Mouse (Mus musculus) lung, postnatal 0 days (tissue): ENCODE data around the gene Clec3b. TPM values are rescaled to one million over a fixed set of nuclear protein-coding genes. Genes with fewer than 3 reads are reported as not detected.
A peak's percentile ranks its signal among the peaks of the same experiment; 100 is the strongest.

Source experiments
- ATAC-seq: fragments of 200-750 bp; cut with Nextera tagmentation; 2 replicates; pipeline ENCODE4 v1.8.0; 2017; ENCODE audit warnings: moderate library complexity
- DNase-seq: peaks from one replicate; pipeline ENCODE4 v3.0.0-alpha.2; 2016; ENCODE audit warnings: low spot score
- H3K27ac ChIP-seq: fragments of 300-500 bp; sonication (generic); 2 replicates; pipeline ENCODE4 v1.5.1; 2014; ENCODE audit warnings: antibody characterized with exemption, mild to moderate bottlenecking, low read length, mixed read lengths
- H3K27me3 ChIP-seq: fragments of 300-500 bp; sonication (generic); replicated peaks from 2 replicates; pipeline ENCODE4 v1.6.1; 2014; ENCODE audit warnings: low read length, mixed read lengths; ENCODE audit not compliant: insufficient read depth
- H3K36me3 ChIP-seq: fragments of 300-500 bp; sonication (generic); 2 replicates; pipeline ENCODE4 v1.6.1; 2014; ENCODE audit warnings: low read length, mixed read lengths; ENCODE audit not compliant: insufficient read depth
- H3K4me1 ChIP-seq: fragments of 300-500 bp; sonication (generic); 2 replicates; pipeline ENCODE4 v1.6.1; 2014; ENCODE audit warnings: antibody characterized with exemption, low read depth, low read length, mixed read lengths; ENCODE audit not compliant: insufficient read depth
- H3K4me2 ChIP-seq: fragments of 300-500 bp; sonication (generic); replicated peaks from 2 replicates; pipeline ENCODE4 v1.6.1; 2014; ENCODE audit warnings: low read depth, mild to moderate bottlenecking, low read length, moderate library complexity, mixed read lengths
- H3K4me3 ChIP-seq: fragments of 300-500 bp; sonication (generic); 2 replicates; pipeline ENCODE4 v1.5.1; 2014; ENCODE audit warnings: low read depth, low read length
- H3K9ac ChIP-seq: fragments of 300-500 bp; sonication (generic); replicated peaks from 2 replicates; pipeline ENCODE4 v1.6.1; 2014; ENCODE audit warnings: low read depth, mild to moderate bottlenecking
- H3K9me3 ChIP-seq: fragments of 300-500 bp; sonication (generic); 2 replicates; pipeline ENCODE4 v1.6.1; 2016; ENCODE audit warnings: low read length, mixed read lengths
- CTCF ChIP-seq: IDR thresholded peaks from 2 replicates; pipeline ENCODE4 v1.5.1; 2016; ENCODE audit warnings: antibody characterized with exemption, mild to moderate bottlenecking
- EP300 ChIP-seq: IDR thresholded peaks from 2 replicates; pipeline ENCODE4 v1.6.1; 2016; ENCODE audit warnings: antibody characterized with exemption, mild to moderate bottlenecking, control low read depth
- WGBS: fragments of 180-500 bp; shearing (Covaris S2); extraction: QIAGEN DNeasy Blood & Tissue Kit; methylation state at CpG from one replicate; pipeline ENCODE4 v1.1.7; 2014; 5-methylcytosine and 5-hydroxymethylcytosine counted together
- polyA plus RNA-seq: library from polyadenylated mRNA; unstranded; fragments of >200 nt; fragmentation: Nextera tagmentation; extraction: Ambion mirVana; gene quantifications from 2 replicates; pipeline ENCODE4 v1.2.1, GENCODE M21; 2015

The Clec3b gene
- polyA plus RNA-seq = 84.7 and 86.6 TPM in 2 replicates

- H3K27ac ChIP-seq = peak within 1 kb of the TSS; percentile 86
- TF ChIP-seq CTCF = no peak
- no peak for TF ChIP-seq EP300
Measured at GRCm38 (mm10) chr9:123150241-123151020, at the start of gene Clec3b. Gene Clec3b, plus strand, starts transcription at chr9:123150946.

GRCm38 (mm10) chr9:123103425-123103824 is 47.3 kb upstream of the Clec3b start:
- ATAC-seq (peak; percentile 47), DNase-seq (peak; percentile 52)
- TF ChIP-seq CTCF = no peak
- peak; percentile 51 for TF ChIP-seq EP300
- H3K27ac ChIP-seq = peak overlapping the region; percentile 69
- no peak overlapping the region for H3K4me3 ChIP-seq
- no peak overlapping the region for H3K4me2 ChIP-seq
- H3K9ac ChIP-seq = no peak overlapping the region
- no peaks in the 10 kb centered on the region for H3K9me3 ChIP-seq
- peaks cover 13% of the 10 kb centered on the region for H3K36me3 ChIP-seq
- peaks cover 4% of the 10 kb centered on the region; the same call in 1 of the 2 replicates for H3K4me1 ChIP-seq
- H3K27me3 ChIP-seq = no peaks in the 10 kb centered on the region

More at GRCm38 (mm10) chr9:123150241-123151020, at the start of gene Clec3b:
- H3K4me2 ChIP-seq = peak within 1 kb of the TSS; percentile 42
- WGBS = 61% methylated on average over 5 of the region's 5 CpGs
- peak; percentile 43 for ATAC-seq
- 0 out of 2 replicates have a peak within 1 kb of the TSS, but pooled peaks have one; percentile 16 for H3K9ac ChIP-seq
- H3K9me3 ChIP-seq = no peaks in the 10 kb centered on the region
- H3K4me3 ChIP-seq = peak within 1 kb of the TSS; percentile 26; the same call in 1 of the 2 replicates
- H3K27me3 ChIP-seq = no peaks in the 10 kb centered on the region
- no peaks in the 10 kb centered on the region for H3K36me3 ChIP-seq
- DNase-seq = peak; percentile 86
- peaks cover 11% of the 10 kb centered on the region for H3K4me1 ChIP-seq

GRCm38 (mm10) chr9:123104362-123104761 is 46.4 kb upstream of the Clec3b start:
- no peak overlapping the region for H3K4me3 ChIP-seq
- no peak overlapping the region for H3K9ac ChIP-seq
- H3K4me2 ChIP-seq = no peak overlapping the region
- ATAC-seq (peak; percentile 76), DNase-seq (peak; percentile 73)
- 0 out of 2 replicates have a peak, but pooled peaks have one; percentile 1 for TF ChIP-seq EP300
- no peak for TF ChIP-seq CTCF
- H3K36me3 ChIP-seq = peaks cover 12% of the 10 kb centered on the region
- peak overlapping the region; percentile 69 for H3K27ac ChIP-seq
- H3K9me3 ChIP-seq = no peaks in the 10 kb centered on the region
- H3K4me1 ChIP-seq = peaks cover 4% of the 10 kb centered on the region; the same call in 1 of the 2 replicates
- no peaks in the 10 kb centered on the region for H3K27me3 ChIP-seq

DNA sequence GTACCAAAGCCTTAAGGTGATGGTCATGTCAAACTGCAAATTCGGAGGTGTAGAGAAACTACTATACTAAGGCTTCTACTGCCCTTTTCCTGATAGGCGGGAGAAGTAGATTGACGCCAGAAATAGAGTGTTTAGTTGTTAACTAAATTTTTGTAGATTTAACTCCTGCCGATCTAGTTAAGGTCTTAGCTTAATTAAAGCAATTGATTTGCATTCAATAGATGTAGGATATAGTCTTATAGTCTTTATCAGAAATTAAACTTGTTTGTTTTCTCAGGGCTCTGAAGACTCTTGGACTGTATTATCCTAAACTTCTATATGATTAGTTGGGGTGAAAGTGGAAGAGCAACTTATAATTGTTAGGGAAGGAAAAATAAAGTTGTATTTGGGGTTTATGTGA is 43.6 kb upstream of the Clec3b start:
- Histone ChIP-seq H3K4me2 (no peak overlapping the region), H3K27me3 (no peaks in the 10 kb centered on the region), H3K4me3 (no peak overlapping the region), H3K9ac (no peak overlapping the region), H3K4me1 (peaks cover 11% of the 10 kb centered on the region; the same call in 1 of the 2 replicates), H3K27ac (no peak overlapping the region), H3K36me3 (no peaks in the 10 kb centered on the region), H3K9me3 (no peaks in the 10 kb centered on the region)
- no peak for DNase-seq
- no peak for ATAC-seq
- WGBS = 83% methylated on average over 4 of the region's 4 CpGs
- TF ChIP-seq CTCF (no peak), EP300 (no peak)

GRCm38 (mm10) chr9:123109188-123109587 is 41.6 kb upstream of the Clec3b start:
- Histone ChIP-seq H3K36me3 (no peaks in the 10 kb centered on the region), H3K27ac (peak overlapping the region; percentile 86), H3K4me2 (no peak overlapping the region), H3K9me3 (no peaks in the 10 kb centered on the region), H3K9ac (no peak overlapping the region), H3K27me3 (no peaks in the 10 kb centered on the region), H3K4me3 (no peak overlapping the region), H3K4me1 (peaks cover 19% of the 10 kb centered on the region; the same call in 1 of the 2 replicates)
- ATAC-seq = peak; percentile 50
- 54% methylated on average over 7 of the region's 7 CpGs for WGBS
- peak; percentile 91 for TF ChIP-seq EP300
- TF ChIP-seq CTCF = no peak
- DNase-seq = peak; percentile 87

GRCm38 (mm10) chr9:123111751-123112221 is 39.0 kb upstream of the Clec3b start:
- Histone ChIP-seq H3K4me1 (peaks cover 15% of the 10 kb centered on the region; the same call in 1 of the 2 replicates), H3K9ac (peak overlapping the region; percentile 88; the same call in 1 of the 2 replicates), H3K27ac (peak overlapping the region; percentile 98), H3K4me3 (no peak overlapping the region), H3K4me2 (peak overlapping the region; percentile 88), H3K36me3 (no peaks in the 10 kb centered on the region), H3K9me3 (no peaks in the 10 kb centered on the region), H3K27me3 (no peaks in the 10 kb centered on the region)
- 34% methylated on average over 8 of the region's 8 CpGs for WGBS
- ATAC-seq = no peak
- TF ChIP-seq EP300 = 0 out of 2 replicates have a peak, but pooled peaks have one; percentile 27
- TF ChIP-seq CTCF = peak; percentile 6; the same call in 1 of the 2 replicates
- DNase-seq = peak; percentile 49
